Mouse (Mus musculus): ENCODE results near the gene Skida1. TPM values are rescaled to one million over a fixed set of nuclear protein-coding genes. Genes with fewer than 3 reads are reported as not detected.

Skida1 gene
- polyA plus RNA-seq, 1 experiment: 0.73 TPM

GRCm38 (mm10) chr2:18038895-18039371 is 9.9 kb downstream of the Skida1 start:
- DNase-seq (ENCODE audit: low read depth): no peak

GRCm38 (mm10) chr2:18038141-18038752 is 10.6 kb downstream of the Skida1 start:
- no peak for DNase-seq (ENCODE audit: low read depth)

- DNase-seq (ENCODE audit: low read depth): no peak
Observed at GRCm38 (mm10) chr2:18037491-18037890, 11.4 kb downstream of the Skida1 start, which contains the start of gene A930004D18Rik. Gene A930004D18Rik (minus strand): TSS chr2:18037737.

- DNase-seq (ENCODE audit: low read depth): no peak
Observed at GRCm38 (mm10) chr2:18034371-18035250, 14.2 kb downstream of the Skida1 start.

GRCm38 (mm10) chr2:18033166-18034108 is 15.4 kb downstream of the Skida1 start:
- no peak for DNase-seq (ENCODE audit: low read depth)

- DNase-seq (ENCODE audit: low read depth): no peak
Observed at GRCm38 (mm10) chr2:18032538-18032895, 16.3 kb downstream of the Skida1 start.

GRCm38 (mm10) chr2:18031831-18032537 is 16.9 kb downstream of the Skida1 start:
- no peak for DNase-seq (ENCODE audit: low read depth)

GRCm38 (mm10) chr2:18031271-18031821 is 17.5 kb downstream of the Skida1 start:
- DNase-seq (ENCODE audit: low read depth): no peak

GRCm38 (mm10) chr2:18030581-18030980 is 18.3 kb downstream of the Skida1 start:
- DNase-seq (ENCODE audit: low read depth): no peak

GRCm38 (mm10) chr2:18029656-18030055 is 19.2 kb downstream of the Skida1 start:
- no peak for DNase-seq (ENCODE audit: low read depth)

GRCm38 (mm10) chr2:18028140-18029021 is 20.5 kb downstream of the Skida1 start:
- DNase-seq (ENCODE audit: low read depth): no peak

GRCm38 (mm10) chr2:18027448-18028139 is 21.3 kb downstream of the Skida1 start:
- no peak for DNase-seq (ENCODE audit: low read depth)

GRCm38 (mm10) chr2:18026116-18026947 is 22.5 kb downstream of the Skida1 start:
- DNase-seq (ENCODE audit: low read depth): no peak

GRCm38 (mm10) chr2:18025781-18026115 is 23.1 kb downstream of the Skida1 start:
- no peak for DNase-seq (ENCODE audit: low read depth)

GRCm38 (mm10) chr2:18025116-18025515 is 23.7 kb downstream of the Skida1 start:
- DNase-seq (ENCODE audit: low read depth): no peak

GRCm38 (mm10) chr2:18022886-18023285 is 26.0 kb downstream of the Skida1 start:
- DNase-seq (ENCODE audit: low read depth): no peak

GRCm38 (mm10) chr2:18019122-18019521 is 29.7 kb downstream of the Skida1 start:
- no peak for DNase-seq (ENCODE audit: low read depth)

GRCm38 (mm10) chr2:18017321-18017720 is 31.5 kb downstream of the Skida1 start:
- no peak for DNase-seq (ENCODE audit: low read depth)

All from gonadal fat pad, adult 2 months (tissue).